Mouse (Mus musculus) common myeloid progenitor, adult 5-6 weeks (primary cell): ENCODE data around the gene Krt33a. TPM values are rescaled to one million over a fixed set of nuclear protein-coding genes. Genes with fewer than 3 reads are reported as not detected.

Experiments used
- ATAC-seq: replicated peaks from 2 replicates; pipeline ENCODE4 v1.8.0; 2016; ENCODE audit warnings: low read depth, mild to moderate bottlenecking, moderate TSS enrichment, inconsistent platforms; ENCODE audit not compliant: poor library complexity, severe bottlenecking
- total RNA-seq: library from RNA; stranded (forward); fragments of 200-1000, 187-1606 nt; gene quantifications from 2 replicates; pipeline ENCODE4 v1.2.3, GENCODE M21; 2017

The Krt33a gene
- not detected in 2 replicates for total RNA-seq

- ATAC-seq: no peak
Observed at GRCm38 (mm10) chr11:100016112-100016511, at the start of gene Krt33a. Krt33a (minus strand) TSS chr11:100016212.

- no peak for ATAC-seq
Observed at GRCm38 (mm10) chr11:100058875-100059274, 42.9 kb upstream of the Krt33a start.

DNA sequence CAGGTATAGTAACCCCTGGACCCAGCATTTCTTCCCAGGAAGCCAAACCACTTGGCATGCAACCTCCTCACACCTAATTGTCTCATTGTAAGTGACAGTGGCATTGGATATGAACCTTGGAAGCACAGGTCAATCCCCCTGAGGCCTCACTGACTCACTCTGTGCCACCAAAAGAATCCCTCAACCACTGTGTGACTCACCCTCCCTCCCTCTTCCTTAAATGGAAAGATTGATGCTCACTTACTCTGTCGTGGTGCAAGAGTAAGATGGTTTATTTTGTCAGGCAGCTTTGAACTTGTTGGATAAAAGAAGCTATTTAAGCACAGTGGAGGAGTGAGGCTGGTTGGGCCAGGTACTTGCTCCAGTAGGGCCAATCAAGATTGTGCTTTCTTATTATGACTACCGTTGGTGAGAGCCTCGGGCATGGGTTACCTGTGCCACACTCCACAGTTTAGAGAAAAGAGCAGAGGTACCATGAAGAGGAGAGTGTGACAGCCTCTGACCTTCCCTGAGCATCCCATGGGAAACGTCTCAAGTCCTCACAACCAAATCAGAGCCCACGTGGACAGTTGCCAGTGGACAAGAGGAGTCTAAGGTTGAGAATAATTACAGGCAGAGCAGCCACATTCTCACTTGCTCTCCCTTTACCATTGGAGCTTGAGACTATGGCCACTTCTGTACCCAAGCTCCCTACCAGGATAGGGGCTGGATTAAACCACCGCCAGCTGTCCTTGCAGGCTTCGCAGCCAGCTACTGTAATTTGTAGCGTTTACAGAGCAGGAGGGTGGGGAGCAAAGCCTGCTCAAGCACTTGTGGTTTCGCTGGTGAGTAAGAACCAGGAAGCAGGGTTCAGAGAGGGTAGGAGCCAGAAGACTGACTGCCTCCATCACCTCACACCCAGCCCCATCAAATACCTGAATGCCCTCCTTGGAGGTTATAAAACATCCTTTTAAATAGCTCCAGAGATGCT lies 40.0 kb upstream of the Krt33a start:
- ATAC-seq: no peak

DNA sequence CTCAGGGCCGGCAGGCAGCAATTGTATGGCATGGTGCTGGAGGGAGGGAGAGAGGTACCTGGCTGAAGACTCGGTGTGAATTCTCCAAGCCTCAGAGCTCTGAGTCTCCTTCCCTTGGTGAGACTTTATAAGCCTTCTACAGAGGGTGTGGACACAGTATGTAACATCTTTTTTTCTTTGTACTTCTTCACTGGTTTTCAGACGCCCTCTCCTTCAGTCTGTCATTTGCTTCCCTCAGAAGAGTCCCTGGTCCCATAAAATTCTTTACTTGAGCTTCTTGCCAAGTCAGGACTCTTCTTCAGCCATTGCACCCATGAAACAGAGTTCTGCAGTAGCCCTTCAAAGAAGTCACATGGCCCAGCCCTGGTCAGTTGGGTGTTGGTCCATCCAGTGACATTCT lies 34.4 kb upstream of the Krt33a start, which contains the start of gene Krt31:
Gene Krt31 (minus strand): TSS at position 101 of the 400 bp plus-strand sequence.
- no peak for ATAC-seq

GRCm38 (mm10) chr11:100047193-100047592 lies 31.2 kb upstream of the Krt33a start:
- no peak for ATAC-seq

DNA sequence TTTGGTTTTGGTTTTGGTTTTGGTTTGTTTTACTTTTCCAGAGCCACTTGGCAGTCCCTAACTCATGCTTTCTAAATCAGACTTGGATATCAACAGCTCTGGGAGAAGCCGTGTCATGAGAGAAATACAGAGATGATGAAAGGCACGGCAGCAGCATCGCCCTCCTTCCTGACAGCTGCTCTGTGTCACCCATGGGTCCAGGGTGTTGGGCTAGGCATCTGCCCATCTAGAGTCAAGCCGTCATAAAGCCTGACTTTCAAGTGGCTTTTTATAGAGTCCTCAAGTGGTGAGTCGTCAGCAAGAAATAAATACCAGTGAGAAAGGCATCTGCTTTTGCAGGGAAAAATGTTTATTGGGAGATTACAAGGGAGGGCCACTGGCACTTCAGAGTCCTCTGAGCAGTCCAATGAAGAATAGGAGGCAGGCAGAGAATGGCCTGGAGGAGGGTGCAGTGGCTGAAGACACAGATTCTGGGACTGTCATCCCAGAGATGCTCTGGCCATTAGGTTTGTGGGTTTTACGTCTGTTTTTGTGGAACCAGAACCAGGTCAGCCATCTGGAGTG lies 30.4 kb upstream of the Krt33a start:
- no peak for ATAC-seq

DNA sequence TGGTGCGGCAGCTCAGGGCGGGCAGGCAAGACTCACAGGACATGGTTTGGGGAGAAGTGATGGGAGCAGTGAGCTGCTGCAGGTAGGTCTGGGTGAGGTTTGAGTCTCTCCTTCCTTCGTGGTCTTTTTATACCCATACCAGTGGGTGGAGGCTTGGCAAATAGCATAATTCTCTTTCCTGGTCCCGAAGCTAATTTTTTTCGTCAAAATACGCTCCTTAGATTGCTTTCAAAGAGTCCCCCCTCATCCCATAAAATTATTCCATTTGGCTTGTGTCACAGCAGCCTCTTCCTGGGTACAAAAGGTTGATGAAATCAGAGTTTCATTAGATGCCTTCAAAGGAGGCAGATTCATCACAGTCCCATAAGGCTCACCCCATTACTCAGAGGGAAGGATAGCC lies 25.4 kb upstream of the Krt33a start, which contains the start of gene Krt34:
Gene Krt34 (minus strand): TSS at position 101 of the 400 bp plus-strand sequence.
- no peak for ATAC-seq

DNA sequence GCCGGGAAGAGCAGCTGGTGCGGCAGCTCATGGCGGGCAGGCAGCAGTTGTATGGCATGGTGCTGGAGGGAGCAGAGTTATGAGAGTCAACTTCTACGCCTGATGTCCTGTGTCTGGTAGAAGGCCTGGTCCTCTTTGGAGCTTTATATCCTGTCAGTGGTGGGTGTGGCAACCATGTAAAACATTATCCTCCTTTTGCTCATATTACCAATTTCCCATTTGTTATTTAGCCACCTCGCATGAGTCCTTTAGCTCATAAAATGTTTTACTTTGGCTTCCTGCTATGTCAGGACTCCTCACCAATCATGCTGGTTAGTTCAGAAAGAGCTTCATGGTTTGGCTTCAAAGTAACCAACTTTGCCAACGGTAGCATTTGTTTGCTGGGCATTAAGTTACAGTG lies 13.8 kb upstream of the Krt33a start, which contains the start of gene Krt33b:
Gene Krt33b (minus strand): TSS at position 101 of the 400 bp plus-strand sequence.
- ATAC-seq: no peak

- no peak for ATAC-seq
Observed at GRCm38 (mm10) chr11:100021438-100021837, 5.4 kb upstream of the Krt33a start.

DNA sequence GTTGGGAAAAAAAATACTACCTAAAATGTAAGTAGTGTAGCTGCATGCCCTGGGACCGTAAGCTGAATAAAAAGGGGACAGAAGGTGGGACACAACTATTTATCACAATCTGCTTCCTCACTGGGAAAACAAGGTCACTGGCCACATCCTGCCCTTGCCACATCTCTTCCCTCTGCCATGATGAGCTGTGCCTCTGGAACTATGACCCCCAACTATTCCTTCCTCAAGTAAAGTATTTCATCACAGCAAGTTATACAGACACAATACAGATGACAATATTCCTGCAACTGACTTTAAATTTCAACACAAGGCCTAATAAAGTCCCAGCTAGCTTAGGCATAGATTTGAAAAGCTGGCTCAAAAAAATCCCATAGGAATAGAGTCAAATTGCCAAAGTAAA lies 3.5 kb upstream of the Krt33a start:
- ATAC-seq: no peak

DNA sequence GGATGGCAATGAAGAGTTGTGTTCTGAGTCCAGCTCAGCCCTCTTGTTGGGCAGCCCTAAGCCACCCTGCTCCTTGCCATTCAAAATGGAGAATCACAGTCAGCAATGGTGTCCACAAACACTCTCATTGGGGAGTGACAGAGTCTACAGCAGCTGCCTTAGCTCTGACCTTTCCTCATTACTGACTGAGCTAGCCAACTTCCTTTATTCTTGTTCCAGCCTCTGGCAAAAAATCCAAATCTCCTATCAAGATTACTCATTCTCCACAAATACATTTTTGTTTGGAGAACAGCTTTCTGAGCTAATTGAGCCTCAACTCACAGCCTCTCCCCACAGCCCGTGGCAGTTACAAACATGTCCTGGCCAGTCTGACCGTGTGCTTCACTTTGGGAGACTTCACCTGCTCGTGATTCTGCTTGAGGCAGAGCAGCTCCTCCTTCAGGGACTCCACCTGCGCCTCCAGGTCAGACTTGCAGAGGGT lies 2.3 kb downstream of the Krt33a start:
- no peak for ATAC-seq

DNA sequence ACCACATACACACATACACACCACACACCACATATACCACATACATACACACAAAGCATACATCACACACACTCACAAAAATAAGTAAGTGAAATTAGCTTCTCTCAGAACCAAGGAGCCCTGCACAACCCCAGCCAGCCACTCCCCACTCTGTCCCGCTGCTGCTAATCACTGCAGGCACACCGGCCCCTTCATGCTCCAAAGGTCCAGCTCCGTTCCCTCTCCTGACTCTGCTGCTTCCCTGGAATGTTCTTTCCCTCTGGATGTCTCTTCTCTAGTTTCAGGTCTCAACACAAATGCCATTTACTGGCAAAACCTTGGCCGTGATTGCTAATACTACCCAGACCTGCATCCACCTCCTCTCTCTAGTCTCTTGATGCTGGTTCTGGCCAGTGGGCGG lies 5.3 kb downstream of the Krt33a start:
- no peak for ATAC-seq

- ATAC-seq: no peak
Observed at GRCm38 (mm10) chr11:100008336-100008735, 7.7 kb downstream of the Krt33a start.

DNA sequence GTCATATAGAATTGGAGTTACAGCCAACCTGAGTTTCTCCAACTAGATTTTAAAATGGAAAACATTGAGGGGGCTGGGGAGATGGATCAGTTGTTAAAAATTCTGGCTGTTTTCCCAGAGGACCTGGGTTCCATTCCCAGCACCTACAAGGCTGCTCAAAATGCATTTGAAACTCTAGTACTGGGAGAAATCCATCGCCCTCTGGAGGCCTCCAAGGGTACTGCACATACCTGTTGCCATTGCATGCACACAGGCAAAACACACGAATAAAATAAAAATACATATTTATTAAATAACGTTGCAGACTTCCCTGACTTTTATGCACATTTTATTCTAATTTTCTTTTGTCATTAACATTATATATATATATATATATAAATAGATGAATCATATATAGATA lies 9.4 kb downstream of the Krt33a start:
- ATAC-seq: no peak

GRCm38 (mm10) chr11:100005905-100006304 lies 10.1 kb downstream of the Krt33a start:
- ATAC-seq: no peak

- peak; percentile 69; the same call in 1 of the 2 replicates for ATAC-seq
Observed at GRCm38 (mm10) chr11:100004846-100005245, 11.2 kb downstream of the Krt33a start.

GRCm38 (mm10) chr11:99999091-99999490 lies 16.9 kb downstream of the Krt33a start:
- no peak for ATAC-seq

DNA sequence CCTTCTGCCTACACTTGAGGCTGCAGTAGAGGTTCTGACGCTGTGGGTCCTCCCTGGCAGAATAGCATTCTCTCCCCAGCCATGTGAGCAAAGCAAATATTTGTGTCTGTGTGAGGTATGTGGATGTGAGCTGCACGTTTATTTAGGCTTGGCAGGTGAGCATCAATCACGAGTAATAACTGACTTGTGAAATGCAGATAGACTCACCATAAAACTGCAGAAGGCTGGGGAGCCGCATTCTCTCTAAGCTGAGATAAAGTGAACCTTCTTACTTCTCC lies 21.7 kb downstream of the Krt33a start:
- no peak for ATAC-seq

GRCm38 (mm10) chr11:99993620-99994383 lies 22.2 kb downstream of the Krt33a start, which contains the start of gene Krtap17-1:
Krtap17-1 (minus strand) TSS chr11:99993994.
- no peak for ATAC-seq

GRCm38 (mm10) chr11:99990571-99990970 lies 25.4 kb downstream of the Krt33a start:
- no peak for ATAC-seq
